Mouse (Mus musculus): ENCODE data around the gene Vat1. TPM values are rescaled to one million over a fixed set of nuclear protein-coding genes. Genes with fewer than 3 reads are reported as not detected.

Gene Vat1
- polyA plus RNA-seq (2012): 0.69 and 0.80 TPM in 2 replicates

GRCm38 (mm10) chr11:101465869-101466551 is at the start of gene Vat1:
TSS of gene Vat1 (minus strand) at chr11:101466230.
- Histone ChIP-seq H3K4me1 (ENCODE audit: control insufficient read depth) (peaks cover 62% of the 10 kb centered on the region), H3K36me3 (ENCODE audit: control insufficient read depth) (peaks cover 4% of the 10 kb centered on the region; the same call in 1 of the 2 replicates), H3K9me3 (ENCODE audit: control insufficient read depth, low read length) (no peaks in the 10 kb centered on the region), H3K4me3 (replicated peaks) (peak within 1 kb of the TSS; percentile 69), H3K27me3 (ENCODE audit: control insufficient read depth) (peaks cover 85% of the 10 kb centered on the region)
- no peak for TF ChIP-seq GATA1 (IDR thresholded peaks at IDR 0.05; ENCODE audit: low read length)
- TF ChIP-seq TAL1 (IDR thresholded peaks at IDR 0.05; ENCODE audit: low read length): no peak

GRCm38 (mm10) chr11:101507090-101507489 is 41.1 kb upstream of the Vat1 start:
- H3K27me3 ChIP-seq (ENCODE audit: control insufficient read depth): no peaks in the 10 kb centered on the region
- no peak overlapping the region for H3K4me3 ChIP-seq (replicated peaks)
- no peaks in the 10 kb centered on the region for H3K9me3 ChIP-seq (ENCODE audit: control insufficient read depth, low read length)
- TF ChIP-seq GATA1 (IDR thresholded peaks at IDR 0.05; ENCODE audit: low read length) (no peak), TAL1 (IDR thresholded peaks at IDR 0.05; ENCODE audit: low read length) (no peak)
- H3K4me1 ChIP-seq (ENCODE audit: control insufficient read depth): peaks cover 6% of the 10 kb centered on the region; the same call in 1 of the 2 replicates
- peaks cover 99% of the 10 kb centered on the region for H3K36me3 ChIP-seq (ENCODE audit: control insufficient read depth)

DNA sequence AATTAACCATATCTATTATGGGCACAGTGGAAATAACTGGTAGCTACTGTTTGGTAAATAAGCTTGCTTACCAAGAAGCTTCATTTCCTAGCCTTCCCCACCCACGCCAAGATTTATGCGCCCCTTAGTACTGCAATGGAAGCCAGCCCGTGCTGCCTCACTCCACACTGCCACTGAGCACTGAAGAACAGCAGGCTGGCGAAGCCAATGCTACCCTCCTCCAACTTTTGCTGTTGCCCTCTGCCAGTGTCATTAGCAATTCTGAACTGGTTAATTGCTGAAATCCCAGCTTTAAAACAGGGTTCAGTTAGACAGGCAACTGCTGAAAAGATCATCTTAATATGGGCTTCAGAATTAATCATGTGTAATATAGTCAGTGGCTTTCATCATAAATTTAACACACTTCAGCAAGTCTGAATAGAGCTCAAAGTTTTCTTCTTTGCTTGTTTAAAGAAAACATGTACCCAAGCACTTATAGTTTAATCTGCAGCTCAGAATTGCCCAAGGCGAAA is 40.3 kb upstream of the Vat1 start:
- peaks cover 99% of the 10 kb centered on the region for H3K36me3 ChIP-seq (ENCODE audit: control insufficient read depth)
- H3K4me3 ChIP-seq (replicated peaks): no peak overlapping the region
- peaks cover 6% of the 10 kb centered on the region; the same call in 1 of the 2 replicates for H3K4me1 ChIP-seq (ENCODE audit: control insufficient read depth)
- no peaks in the 10 kb centered on the region for H3K27me3 ChIP-seq (ENCODE audit: control insufficient read depth)
- H3K9me3 ChIP-seq (ENCODE audit: control insufficient read depth, low read length): no peaks in the 10 kb centered on the region
- no peak for TF ChIP-seq GATA1 (IDR thresholded peaks at IDR 0.05; ENCODE audit: low read length)
- no peak for TF ChIP-seq TAL1 (IDR thresholded peaks at IDR 0.05; ENCODE audit: low read length)

DNA sequence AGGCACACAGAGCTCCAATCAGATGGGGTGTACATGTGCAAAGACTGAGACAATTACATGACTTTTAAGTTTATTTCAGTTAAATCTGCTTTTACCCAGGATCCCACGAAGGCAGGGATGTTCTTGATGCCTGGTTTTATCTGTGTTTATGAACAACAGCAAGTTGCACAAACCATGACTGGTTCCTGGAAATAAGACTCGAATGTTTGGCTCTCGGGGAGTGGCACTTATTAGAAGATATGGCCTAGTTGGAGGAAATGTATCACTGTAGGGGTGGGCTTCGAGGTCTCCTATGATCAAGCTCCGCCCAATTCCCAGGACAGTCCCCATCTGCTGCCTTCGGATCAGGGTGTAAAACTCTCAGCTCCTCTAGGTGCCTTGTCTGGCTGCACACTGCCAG is 20.1 kb upstream of the Vat1 start:
- H3K4me3 ChIP-seq (replicated peaks): no peak overlapping the region
- H3K27me3 ChIP-seq (ENCODE audit: control insufficient read depth): no peaks in the 10 kb centered on the region
- no peak for TF ChIP-seq GATA1 (IDR thresholded peaks at IDR 0.05; ENCODE audit: low read length)
- TF ChIP-seq TAL1 (IDR thresholded peaks at IDR 0.05; ENCODE audit: low read length): no peak
- peaks cover 52% of the 10 kb centered on the region for H3K36me3 ChIP-seq (ENCODE audit: control insufficient read depth)
- H3K4me1 ChIP-seq (ENCODE audit: control insufficient read depth): peaks cover 41% of the 10 kb centered on the region
- no peaks in the 10 kb centered on the region for H3K9me3 ChIP-seq (ENCODE audit: control insufficient read depth, low read length)

DNA sequence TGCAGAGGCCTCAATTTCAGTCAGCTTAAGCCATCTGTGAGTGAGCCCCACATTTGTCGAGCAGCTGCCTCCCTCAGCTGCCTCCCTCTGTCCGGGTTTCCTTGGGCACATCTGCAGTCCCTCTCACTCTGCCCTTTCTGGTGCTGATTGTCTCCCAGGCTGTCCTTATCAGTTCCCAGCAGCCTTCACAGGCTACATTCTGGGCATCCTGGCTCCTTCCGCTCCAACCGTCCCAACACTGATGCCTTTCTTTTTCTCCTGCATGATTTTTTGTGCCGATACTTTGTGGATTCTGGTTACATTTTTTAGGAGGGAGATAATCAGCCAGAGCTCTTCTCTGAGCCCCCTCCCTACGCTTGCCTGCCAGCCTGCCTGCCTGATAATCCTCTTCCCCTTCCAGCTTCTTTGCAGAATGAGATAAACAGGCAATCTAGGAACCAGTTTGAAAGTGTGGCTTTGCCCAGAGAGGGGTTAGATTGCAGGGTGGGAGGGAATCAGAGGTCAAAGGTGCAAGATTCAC is 19.5 kb upstream of the Vat1 start:
- Histone ChIP-seq H3K4me3 (replicated peaks) (peak overlapping the region; percentile 34), H3K36me3 (ENCODE audit: control insufficient read depth) (peaks cover 46% of the 10 kb centered on the region), H3K4me1 (ENCODE audit: control insufficient read depth) (peaks cover 46% of the 10 kb centered on the region), H3K27me3 (ENCODE audit: control insufficient read depth) (no peaks in the 10 kb centered on the region), H3K9me3 (ENCODE audit: control insufficient read depth, low read length) (no peaks in the 10 kb centered on the region)
- TF ChIP-seq GATA1 (IDR thresholded peaks at IDR 0.05; ENCODE audit: low read length) (peak; percentile 81), TAL1 (IDR thresholded peaks at IDR 0.05; ENCODE audit: low read length) (peak; percentile 85)

GRCm38 (mm10) chr11:101484814-101485213 is 18.8 kb upstream of the Vat1 start:
- peaks cover 38% of the 10 kb centered on the region for H3K36me3 ChIP-seq (ENCODE audit: control insufficient read depth)
- peaks cover 47% of the 10 kb centered on the region for H3K4me1 ChIP-seq (ENCODE audit: control insufficient read depth)
- H3K4me3 ChIP-seq (replicated peaks): no peak overlapping the region
- TF ChIP-seq GATA1 (IDR thresholded peaks at IDR 0.05; ENCODE audit: low read length) (no peak), TAL1 (IDR thresholded peaks at IDR 0.05; ENCODE audit: low read length) (no peak)
- H3K9me3 ChIP-seq (ENCODE audit: control insufficient read depth, low read length): no peaks in the 10 kb centered on the region
- no peaks in the 10 kb centered on the region for H3K27me3 ChIP-seq (ENCODE audit: control insufficient read depth)

DNA sequence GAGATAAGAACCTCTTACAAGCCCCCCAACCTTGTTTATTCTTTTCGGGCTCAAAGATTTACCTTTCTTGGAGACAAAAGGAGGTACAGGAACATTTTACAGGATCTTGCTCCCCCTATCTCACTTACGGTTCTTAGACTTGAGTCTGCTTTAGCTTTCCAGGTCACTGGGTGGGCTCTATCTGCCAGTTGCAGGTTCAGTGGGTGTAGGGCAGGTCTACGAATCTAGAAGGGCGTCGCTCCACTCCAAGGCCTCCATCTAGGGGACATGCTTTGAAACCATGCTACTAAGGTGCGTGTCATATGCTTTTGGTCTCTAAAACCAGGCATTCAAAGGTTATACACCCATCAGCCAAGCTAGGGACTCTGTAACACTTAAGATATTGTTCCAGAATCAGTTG is 18.2 kb upstream of the Vat1 start:
- H3K27me3 ChIP-seq (ENCODE audit: control insufficient read depth): peaks cover under 1% of the 10 kb centered on the region
- H3K4me3 ChIP-seq (replicated peaks): no peak overlapping the region
- H3K4me1 ChIP-seq (ENCODE audit: control insufficient read depth): peaks cover 48% of the 10 kb centered on the region
- TF ChIP-seq TAL1 (IDR thresholded peaks at IDR 0.05; ENCODE audit: low read length) (no peak), GATA1 (IDR thresholded peaks at IDR 0.05; ENCODE audit: low read length) (no peak)
- H3K9me3 ChIP-seq (ENCODE audit: control insufficient read depth, low read length): no peaks in the 10 kb centered on the region
- H3K36me3 ChIP-seq (ENCODE audit: control insufficient read depth): peaks cover 33% of the 10 kb centered on the region

GRCm38 (mm10) chr11:101483804-101484203 is 17.8 kb upstream of the Vat1 start:
- TF ChIP-seq GATA1 (IDR thresholded peaks at IDR 0.05; ENCODE audit: low read length) (no peak), TAL1 (IDR thresholded peaks at IDR 0.05; ENCODE audit: low read length) (no peak)
- Histone ChIP-seq H3K9me3 (ENCODE audit: control insufficient read depth, low read length) (no peaks in the 10 kb centered on the region), H3K36me3 (ENCODE audit: control insufficient read depth) (peaks cover 28% of the 10 kb centered on the region), H3K4me3 (replicated peaks) (no peak overlapping the region), H3K27me3 (ENCODE audit: control insufficient read depth) (peaks cover 5% of the 10 kb centered on the region), H3K4me1 (ENCODE audit: control insufficient read depth) (peaks cover 49% of the 10 kb centered on the region)

DNA sequence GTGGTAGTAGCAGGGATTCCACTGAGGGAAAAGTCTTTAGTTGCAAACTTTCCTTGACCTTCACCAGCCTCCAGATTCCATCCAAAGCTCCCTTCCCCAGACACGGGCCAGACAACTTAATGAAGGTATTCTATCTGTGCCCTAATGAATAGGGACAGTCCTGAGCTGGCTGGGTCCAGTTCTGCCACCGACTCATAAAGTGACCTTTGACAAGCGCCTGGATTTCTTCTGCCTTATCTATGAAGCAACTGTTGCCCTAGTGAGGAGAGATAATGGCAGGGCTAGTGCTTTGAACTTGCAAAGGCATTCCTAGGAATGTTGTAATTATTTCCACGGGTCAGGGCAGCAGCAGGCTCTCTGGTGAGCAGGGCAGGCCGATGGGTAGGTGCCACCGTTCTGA is 14.9 kb upstream of the Vat1 start:
- Histone ChIP-seq H3K4me3 (replicated peaks) (no peak overlapping the region), H3K9me3 (ENCODE audit: control insufficient read depth, low read length) (no peaks in the 10 kb centered on the region), H3K36me3 (ENCODE audit: control insufficient read depth) (no peaks in the 10 kb centered on the region; the same call in 1 of the 2 replicates), H3K4me1 (ENCODE audit: control insufficient read depth) (peaks cover 37% of the 10 kb centered on the region), H3K27me3 (ENCODE audit: control insufficient read depth) (peaks cover 6% of the 10 kb centered on the region)
- TF ChIP-seq TAL1 (IDR thresholded peaks at IDR 0.05; ENCODE audit: low read length): no peak
- no peak for TF ChIP-seq GATA1 (IDR thresholded peaks at IDR 0.05; ENCODE audit: low read length)
